Mouse (Mus musculus) spleen, adult 2 months (tissue): ENCODE results near the gene Asprv1. TPM values are rescaled to one million over a fixed set of nuclear protein-coding genes. Genes with fewer than 3 reads are reported as not detected.

Source experiments
- DNase-seq, 2 experiments: peaks; one replicate each; pipeline versions ENCODE4 v3.0.0 to v3.0.0-alpha.2; 2012 to 2021; ENCODE audit warnings: low spot score in 2 of 2, low read depth in 1 of 2
- H3K27ac ChIP-seq: fragments of 200-500 bp; 2 replicates; pipeline ENCODE4 v1.5.1; 2012; ENCODE audit warnings: low read length, inconsistent platforms; ENCODE audit not compliant: insufficient read depth
- H3K27me3 ChIP-seq: fragments of 200-500 bp; 2 replicates; pipeline ENCODE4 v1.6.1; 2012; ENCODE audit warnings: mild to moderate bottlenecking, moderate library complexity, low read length, inconsistent platforms; ENCODE audit not compliant: control insufficient read depth, insufficient read depth
- H3K36me3 ChIP-seq: fragments of 200-500 bp; 2 replicates; pipeline ENCODE4 v1.6.1; 2012; ENCODE audit warnings: mild to moderate bottlenecking, low read length, inconsistent platforms; ENCODE audit not compliant: control insufficient read depth, insufficient read depth
- H3K4me1 ChIP-seq: fragments of 200-500 bp; 2 replicates; pipeline ENCODE4 v1.6.1; 2011; ENCODE audit warnings: inconsistent platforms; ENCODE audit not compliant: control insufficient read depth, insufficient read depth, insufficient read length
- H3K4me3 ChIP-seq: fragments of 200-500 bp; 2 replicates; pipeline ENCODE4 v1.5.1; 2011; ENCODE audit warnings: mild to moderate bottlenecking, inconsistent platforms; ENCODE audit not compliant: insufficient read depth, insufficient read length; ENCODE audit errors: extremely low read depth
- CTCF ChIP-seq: fragments of 200-500 bp; IDR thresholded peaks from 2 replicates; pipeline ENCODE4 v1.5.1; 2011; ENCODE audit warnings: mild to moderate bottlenecking, inconsistent platforms; ENCODE audit not compliant: insufficient read depth, insufficient read length, insufficient replicate concordance; ENCODE audit errors: extremely low read depth
- POLR2A ChIP-seq: fragments of 200-500 bp; IDR thresholded peaks from 2 replicates; pipeline ENCODE4 v1.6.1; 2011; ENCODE audit warnings: low read depth, low read length, inconsistent platforms
- WGBS: fragments of 180-500 bp; shearing (Covaris S2); methylation state at CpG from one replicate; pipeline ENCODE4 v1.1.7; 2018; 5-methylcytosine and 5-hydroxymethylcytosine counted together
- polyA plus RNA-seq: library from polyadenylated mRNA; depleted of rRNA; stranded (reverse); fragments of >200 nt; gene quantifications from 2 replicates; pipeline ENCODE4 v1.2.3, GENCODE M21; 2012

Asprv1 gene
- polyA plus RNA-seq, 1 experiment = 2.5 TPM

- H3K4me3 ChIP-seq = peak overlapping the region; percentile 16
- WGBS = 36% methylated on average over 14 of the region's 14 CpGs
- peak overlapping the region; percentile 39 for H3K27ac ChIP-seq
- no peak for TF ChIP-seq POLR2A
- peaks cover 10% of the 10 kb centered on the region; the same call in 1 of the 2 replicates for H3K4me1 ChIP-seq
- no peaks in the 10 kb centered on the region for H3K27me3 ChIP-seq
- DNase-seq = no peak
- H3K36me3 ChIP-seq = no peaks in the 10 kb centered on the region
Measured at GRCm38 (mm10) chr6:86584296-86585015, 43.5 kb upstream of the Asprv1 start.

- Histone ChIP-seq H3K27ac (peak overlapping the region; percentile 39), H3K4me3 (peak overlapping the region; percentile 16; the same call in 1 of the 2 replicates), H3K4me1 (peaks cover 10% of the 10 kb centered on the region; the same call in 1 of the 2 replicates), H3K27me3 (no peaks in the 10 kb centered on the region), H3K36me3 (no peaks in the 10 kb centered on the region)
- peak in 1 of 2 experiments; percentile 38 for DNase-seq
- 10% methylated on average over 16 of the region's 16 CpGs for WGBS
- TF ChIP-seq POLR2A (no peak), CTCF (no peak)
Measured at GRCm38 (mm10) chr6:86585070-86585600, 42.8 kb upstream of the Asprv1 start.

- no peaks in the 10 kb centered on the region for H3K36me3 ChIP-seq
- no peaks in the 10 kb centered on the region for H3K27me3 ChIP-seq
- H3K4me1 ChIP-seq = peaks cover 10% of the 10 kb centered on the region; the same call in 1 of the 2 replicates
- DNase-seq = no peak
- 86% methylated on average over 5 of the region's 5 CpGs for WGBS
- no peak overlapping the region for H3K4me3 ChIP-seq
- no peak overlapping the region for H3K27ac ChIP-seq
- TF ChIP-seq CTCF = no peak
- TF ChIP-seq POLR2A = no peak
Measured at GRCm38 (mm10) chr6:86586070-86586469, 41.9 kb upstream of the Asprv1 start.

- Histone ChIP-seq H3K36me3 (no peaks in the 10 kb centered on the region), H3K27me3 (no peaks in the 10 kb centered on the region), H3K27ac (no peak overlapping the region), H3K4me1 (peaks cover 10% of the 10 kb centered on the region; the same call in 1 of the 2 replicates), H3K4me3 (no peak overlapping the region)
- no peak for DNase-seq
- WGBS = 83% methylated on average over 7 of the region's 7 CpGs
- TF ChIP-seq CTCF (no peak), POLR2A (no peak)
Measured at GRCm38 (mm10) chr6:86588429-86588828, 39.5 kb upstream of the Asprv1 start.

GRCm38 (mm10) chr6:86593146-86593897, 34.6 kb upstream of the Asprv1 start:
- Histone ChIP-seq H3K27ac (no peak overlapping the region), H3K36me3 (no peaks in the 10 kb centered on the region), H3K27me3 (no peaks in the 10 kb centered on the region), H3K4me1 (0 out of 2 replicates have a peak, but pooled peaks cover 5% of the 10 kb centered on the region), H3K4me3 (no peak overlapping the region)
- WGBS = 42% methylated on average over 10 of the region's 10 CpGs
- DNase-seq = peak in 1 of 2 experiments; percentile 45
- TF ChIP-seq POLR2A (no peak), CTCF (no peak)

- Histone ChIP-seq H3K36me3 (no peaks in the 10 kb centered on the region), H3K27me3 (no peaks in the 10 kb centered on the region), H3K27ac (no peak overlapping the region), H3K4me1 (0 out of 2 replicates have a peak, but pooled peaks cover 5% of the 10 kb centered on the region), H3K4me3 (no peak overlapping the region)
- TF ChIP-seq CTCF (no peak), POLR2A (no peak)
- DNase-seq = no peak
- WGBS = 69% methylated on average over 9 of the region's 9 CpGs
Measured at GRCm38 (mm10) chr6:86594636-86595035, 33.3 kb upstream of the Asprv1 start.
